Mouse (Mus musculus) Muller cell, postnatal 12 days (primary cell): ENCODE data around the gene Cmtm5.
"Not testable (repeated sequence)": the region's sequence is repeated elsewhere in the genome, so short reads cannot be mapped to it uniquely, and the experiment has no call there.

ENCODE experiments used
- DNase-seq: peaks from one replicate; pipeline ENCODE4 v3.0.0-alpha.2; 2015; ENCODE audit errors: inconsistent ontology term

The Cmtm5 gene

DNA sequence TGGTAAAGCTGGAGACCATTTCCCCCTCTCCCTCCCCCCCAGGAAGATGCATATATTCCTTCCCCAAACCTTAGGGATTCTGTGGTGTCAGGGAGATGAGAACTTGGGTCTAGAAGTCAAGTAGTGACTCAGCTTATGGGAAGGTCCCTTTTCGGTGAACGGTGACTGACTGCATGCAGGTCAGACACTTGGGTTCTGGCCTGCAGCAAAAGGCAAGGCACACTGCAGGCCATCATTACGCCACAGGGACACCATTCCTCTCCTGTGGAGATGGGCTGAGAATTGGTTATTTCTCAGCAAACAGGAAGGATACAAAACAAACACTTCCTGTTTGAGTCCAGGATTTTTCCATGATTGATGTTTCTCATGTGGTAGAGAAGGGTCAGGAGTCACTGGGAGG lies 23.1 kb downstream of the Cmtm5 start:
- no peak for DNase-seq

DNA sequence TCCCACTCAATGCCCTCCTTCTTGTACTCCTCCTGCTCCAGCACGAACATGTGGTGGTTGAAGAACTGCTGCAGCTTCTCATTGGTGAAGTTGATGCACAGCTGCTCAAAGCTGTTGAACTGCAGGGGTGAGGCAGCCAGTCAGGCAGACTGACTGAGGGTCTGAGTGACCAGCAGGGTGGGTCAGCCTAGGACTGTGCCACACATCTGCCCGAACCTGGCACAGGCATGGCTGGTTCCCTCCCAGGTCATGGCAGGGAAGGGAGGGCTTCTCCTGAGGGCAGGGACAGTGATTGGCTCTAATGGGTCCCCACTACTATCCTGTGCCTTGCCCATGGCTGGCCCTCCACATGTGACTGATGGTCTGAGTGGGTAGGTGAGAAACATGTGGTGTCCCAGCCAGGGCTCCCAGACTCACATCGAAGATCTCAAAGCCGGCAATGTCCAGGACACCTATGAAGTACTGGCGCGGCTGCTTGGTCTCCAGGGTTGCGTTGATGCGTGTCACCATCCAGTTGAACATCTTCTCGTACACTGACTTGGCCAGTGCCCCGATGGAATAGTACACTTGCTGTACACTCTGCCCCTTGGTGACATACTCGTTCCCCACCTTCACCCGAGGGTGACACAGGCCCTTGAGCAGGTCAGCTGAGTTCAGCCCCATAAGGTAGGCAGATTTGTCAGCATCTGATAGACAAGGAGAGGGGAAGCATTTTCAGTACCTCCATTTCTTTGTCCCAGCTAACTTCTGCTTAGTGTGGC lies 24.0 kb downstream of the Cmtm5 start:
- DNase-seq: not testable (repeated sequence)

- DNase-seq: no peak
These were observed 24.7 kb downstream of the Cmtm5 start for GRCm38 (mm10) chr14:54960769-54961168.

DNA sequence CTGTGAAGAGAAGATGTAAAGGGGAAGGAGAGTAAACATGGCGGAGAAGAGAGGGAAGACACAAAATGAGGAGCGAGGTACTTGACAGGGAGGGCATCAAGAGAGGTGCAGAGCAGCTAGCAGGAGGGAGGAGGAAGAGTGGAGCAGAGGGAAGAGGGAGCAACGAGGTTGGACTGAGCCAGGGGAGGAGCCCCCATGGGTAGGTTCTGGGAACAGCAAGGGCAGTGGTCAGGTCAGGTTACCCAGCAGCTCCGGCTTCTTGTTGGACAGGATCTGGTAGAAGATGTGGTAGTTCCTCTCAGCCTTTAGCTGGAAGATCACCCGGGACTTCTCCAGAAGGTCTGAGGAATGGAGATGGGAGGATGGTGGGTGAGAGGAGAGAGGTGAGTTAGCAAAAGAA lies 25.4 kb downstream of the Cmtm5 start:
- no peak for DNase-seq

DNA sequence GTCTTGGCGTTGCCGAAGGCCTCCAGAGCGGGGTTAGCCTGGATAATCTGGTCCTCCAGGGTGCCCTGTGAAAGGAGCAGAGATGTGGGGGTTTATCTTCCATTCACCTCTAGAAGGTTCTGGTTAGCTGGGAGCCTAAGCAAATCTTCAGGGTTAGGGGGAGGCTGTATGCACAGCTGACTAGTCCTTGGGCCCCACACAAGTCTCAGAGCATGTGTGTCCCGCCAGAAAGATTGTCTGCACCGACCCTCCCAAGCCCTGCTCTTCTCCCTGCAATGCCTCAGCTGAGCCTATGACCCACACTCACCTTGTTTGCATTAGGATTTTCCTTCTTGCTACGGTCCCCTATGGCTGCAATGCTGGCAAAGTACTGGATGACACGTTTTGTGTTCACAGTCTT lies 26.7 kb downstream of the Cmtm5 start:
- DNase-seq: no peak

GRCm38 (mm10) chr14:54963727-54964126 lies 27.7 kb downstream of the Cmtm5 start:
- no peak for DNase-seq

GRCm38 (mm10) chr14:54965044-54965443 lies 29.0 kb downstream of the Cmtm5 start:
- DNase-seq: no peak

GRCm38 (mm10) chr14:54965631-54966030 lies 29.6 kb downstream of the Cmtm5 start:
- DNase-seq: no peak

DNA sequence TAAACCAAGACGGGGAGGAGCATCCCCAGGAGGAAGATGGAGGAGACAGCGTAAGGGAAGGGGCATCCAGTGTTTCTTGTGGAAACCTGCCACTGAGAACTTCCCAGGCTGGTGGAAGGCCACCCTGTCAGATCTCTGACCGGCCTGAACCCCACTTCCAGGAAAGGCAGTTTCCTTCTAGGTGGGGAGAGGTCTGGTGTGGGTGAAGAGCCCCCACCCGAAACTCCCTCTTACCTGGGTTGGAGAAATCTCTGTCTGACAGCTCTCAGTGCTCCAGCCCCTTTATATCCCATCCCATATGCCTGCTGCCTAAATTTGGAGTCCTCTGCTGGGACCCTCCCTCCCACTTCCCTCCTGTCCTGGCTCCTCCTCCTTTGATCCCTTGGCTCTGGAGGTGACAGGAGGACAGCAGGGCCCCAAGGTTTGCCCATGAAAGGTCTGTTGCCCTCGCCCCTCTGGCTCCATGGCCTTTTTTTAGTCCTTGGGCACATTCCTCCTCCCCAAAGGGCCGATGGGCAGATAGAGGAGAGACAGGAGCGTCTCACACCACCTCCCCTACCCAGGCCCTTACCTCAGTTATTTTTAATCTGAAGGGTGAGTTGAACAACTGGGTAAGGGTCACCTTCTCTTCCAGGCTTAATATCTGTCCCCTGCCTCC lies 30.4 kb downstream of the Cmtm5 start, which contains the start of gene Myh6:
TSS of gene Myh6 (minus strand) at position 608 of the 658 bp plus-strand sequence.
- DNase-seq: no peak

DNA sequence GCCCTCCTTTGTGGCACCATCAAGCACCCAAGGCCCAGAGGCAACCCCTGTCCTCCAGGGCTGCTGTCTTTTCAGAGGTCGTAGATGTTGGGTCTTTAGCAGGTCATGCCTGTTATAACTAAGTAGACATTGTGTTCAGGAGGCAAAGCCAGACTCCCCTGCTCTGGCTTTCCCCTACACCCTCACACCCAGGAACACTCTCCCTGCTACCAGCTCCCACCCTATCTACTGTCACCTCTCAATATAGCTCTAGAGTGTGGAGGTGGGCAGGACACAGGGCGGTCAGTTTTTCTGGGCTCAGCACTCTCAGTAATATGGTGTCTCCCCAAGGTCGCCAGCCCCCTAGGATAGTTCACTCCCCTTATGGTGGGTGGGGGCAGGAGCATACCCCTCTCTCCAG lies 31.8 kb downstream of the Cmtm5 start:
- no peak for DNase-seq

- no peak for DNase-seq
These were observed 32.3 kb downstream of the Cmtm5 start for GRCm38 (mm10) chr14:54968344-54968743.

GRCm38 (mm10) chr14:54972786-54973185 lies 36.7 kb downstream of the Cmtm5 start:
- DNase-seq: not testable (repeated sequence)

GRCm38 (mm10) chr14:54974068-54974791 lies 38.2 kb downstream of the Cmtm5 start:
- no peak for DNase-seq

DNA sequence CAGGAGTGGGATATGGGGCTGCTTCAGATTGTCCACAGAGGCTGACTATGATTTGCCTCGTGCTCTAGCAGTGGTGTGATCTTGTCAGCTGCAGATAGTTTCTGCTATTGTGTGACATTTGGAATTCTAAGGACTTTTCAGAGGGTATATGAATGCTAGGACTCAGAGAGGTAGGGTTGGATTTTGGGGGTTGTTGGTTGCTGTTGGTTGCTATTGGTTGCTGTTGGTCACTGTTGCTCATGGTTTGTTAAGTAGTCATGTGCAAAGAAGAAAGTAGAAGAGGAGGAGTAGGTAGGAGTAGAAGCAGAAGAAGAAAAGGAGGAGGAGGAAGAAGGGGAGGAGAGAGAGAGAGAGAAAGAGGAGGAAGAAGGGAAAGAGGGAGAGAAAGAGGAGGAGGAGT lies 40.6 kb downstream of the Cmtm5 start, which contains the start of gene Gm17428:
TSS of gene Gm17428 (plus strand) at position 301 of the 400 bp plus-strand sequence.
- no peak for DNase-seq

- DNase-seq: no peak
These were observed 42.6 kb downstream of the Cmtm5 start for GRCm38 (mm10) chr14:54978664-54979063.

DNA sequence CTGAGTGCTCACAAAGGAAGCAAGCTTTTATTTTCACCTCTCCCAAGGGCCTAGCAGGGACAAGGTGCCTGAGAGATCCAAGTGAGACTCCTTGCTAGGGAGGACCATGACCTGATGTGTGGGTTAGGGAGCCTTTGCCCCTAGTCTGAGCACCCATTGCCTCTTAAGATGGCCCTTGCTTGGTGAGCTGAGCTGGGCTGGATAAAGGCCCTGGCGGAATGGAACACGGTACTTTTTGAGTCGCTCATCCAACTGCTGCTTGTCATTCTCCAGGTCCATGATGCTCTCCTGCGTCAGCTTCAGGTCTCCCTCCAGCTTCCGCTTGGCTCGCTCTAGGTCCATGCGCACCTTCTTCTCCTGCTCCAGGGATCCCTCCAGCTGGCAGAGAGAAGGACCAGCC lies 45.9 kb downstream of the Cmtm5 start:
- no peak for DNase-seq

DNA sequence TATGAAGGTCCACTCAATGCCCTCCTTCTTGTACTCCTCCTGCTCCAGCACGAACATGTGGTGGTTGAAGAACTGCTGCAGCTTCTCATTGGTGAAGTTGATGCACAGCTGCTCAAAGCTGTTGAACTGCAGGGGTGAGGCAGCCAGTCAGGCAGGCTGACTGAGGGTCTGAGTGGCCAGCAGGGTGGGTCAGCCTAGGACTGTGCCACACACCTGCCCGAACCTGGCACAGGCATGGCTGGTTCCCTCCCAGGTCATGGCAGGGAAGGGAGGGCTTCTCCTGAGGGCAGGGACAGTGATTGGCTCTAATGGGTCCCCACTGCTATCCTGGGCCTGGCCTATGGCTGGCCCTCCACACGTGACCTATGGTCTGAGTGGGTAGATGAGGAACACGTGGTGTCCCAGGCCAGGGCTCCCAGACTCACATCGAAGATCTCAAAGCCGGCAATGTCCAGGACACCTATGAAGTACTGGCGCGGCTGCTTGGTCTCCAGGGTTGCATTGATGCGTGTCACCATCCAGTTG lies 52.4 kb downstream of the Cmtm5 start:
- not testable (repeated sequence) for DNase-seq
